Mouse (Mus musculus) liver, postnatal 0 days (tissue): ENCODE measurements around the gene Ksr2.

Source experiments
- CTCF ChIP-seq: sonication (generic); IDR thresholded peaks from 2 replicates; pipeline ENCODE4 v1.5.1; 2016; ENCODE audit warnings: antibody characterized with exemption, low read depth
- EP300 ChIP-seq: IDR thresholded peaks from 2 replicates; pipeline ENCODE4 v1.6.1; 2016; ENCODE audit warnings: antibody characterized with exemption, low read depth, mild to moderate bottlenecking

- no peak for TF ChIP-seq CTCF
- TF ChIP-seq EP300, result no peak
Observed at GRCm38 (mm10) chr5:117697589-117697988, 283.8 kb downstream of the Ksr2 start.
